Mouse (Mus musculus) liver, adult 2 months (tissue): Measurements from ENCODE around the gene Prkaa1.

Source experiments
- CTCF ChIP-seq: fragments of 200-500 bp; IDR thresholded peaks from 2 replicates; pipeline ENCODE4 v1.5.1; 2011; ENCODE audit warnings: low read depth, low read length, control low read depth
- POLR2A ChIP-seq: fragments of 200-500 bp; IDR thresholded peaks from 2 replicates; pipeline ENCODE4 v1.6.1; 2011; ENCODE audit warnings: low read length, control low read depth; ENCODE audit not compliant: insufficient read depth; ENCODE audit errors: extremely low read depth

DNA sequence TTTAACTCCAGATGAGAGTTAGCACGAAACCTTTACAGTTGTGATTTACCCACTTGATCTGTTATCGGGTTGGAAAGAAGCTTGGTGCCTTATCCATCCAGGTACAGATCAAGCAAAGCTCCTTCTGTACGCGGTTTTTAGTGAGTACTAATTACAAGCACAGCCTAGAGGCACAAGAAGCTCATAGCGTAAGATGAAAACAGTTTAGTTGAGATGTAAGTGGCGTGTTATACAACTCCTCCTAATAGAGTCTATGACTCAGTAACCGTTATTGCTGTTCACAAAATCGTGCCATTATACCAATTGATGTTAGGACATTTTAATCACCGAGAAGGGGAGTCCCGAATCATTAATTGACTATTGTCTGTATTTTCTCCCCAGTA is 42.6 kb downstream of the Prkaa1 start:
- TF ChIP-seq CTCF: no peak
- no peak for TF ChIP-seq POLR2A
